Mouse (Mus musculus) right cerebral cortex, postnatal 4 days (tissue): ENCODE data around the gene Tns1.
"Not testable (repeated sequence)": the region's sequence is repeated elsewhere in the genome, so short reads cannot be mapped to it uniquely, and the experiment has no call there.

Experiments used
- DNase-seq: peaks from one replicate; pipeline ENCODE4 v3.0.0-alpha.2; 2022

Gene Tns1

DNA sequence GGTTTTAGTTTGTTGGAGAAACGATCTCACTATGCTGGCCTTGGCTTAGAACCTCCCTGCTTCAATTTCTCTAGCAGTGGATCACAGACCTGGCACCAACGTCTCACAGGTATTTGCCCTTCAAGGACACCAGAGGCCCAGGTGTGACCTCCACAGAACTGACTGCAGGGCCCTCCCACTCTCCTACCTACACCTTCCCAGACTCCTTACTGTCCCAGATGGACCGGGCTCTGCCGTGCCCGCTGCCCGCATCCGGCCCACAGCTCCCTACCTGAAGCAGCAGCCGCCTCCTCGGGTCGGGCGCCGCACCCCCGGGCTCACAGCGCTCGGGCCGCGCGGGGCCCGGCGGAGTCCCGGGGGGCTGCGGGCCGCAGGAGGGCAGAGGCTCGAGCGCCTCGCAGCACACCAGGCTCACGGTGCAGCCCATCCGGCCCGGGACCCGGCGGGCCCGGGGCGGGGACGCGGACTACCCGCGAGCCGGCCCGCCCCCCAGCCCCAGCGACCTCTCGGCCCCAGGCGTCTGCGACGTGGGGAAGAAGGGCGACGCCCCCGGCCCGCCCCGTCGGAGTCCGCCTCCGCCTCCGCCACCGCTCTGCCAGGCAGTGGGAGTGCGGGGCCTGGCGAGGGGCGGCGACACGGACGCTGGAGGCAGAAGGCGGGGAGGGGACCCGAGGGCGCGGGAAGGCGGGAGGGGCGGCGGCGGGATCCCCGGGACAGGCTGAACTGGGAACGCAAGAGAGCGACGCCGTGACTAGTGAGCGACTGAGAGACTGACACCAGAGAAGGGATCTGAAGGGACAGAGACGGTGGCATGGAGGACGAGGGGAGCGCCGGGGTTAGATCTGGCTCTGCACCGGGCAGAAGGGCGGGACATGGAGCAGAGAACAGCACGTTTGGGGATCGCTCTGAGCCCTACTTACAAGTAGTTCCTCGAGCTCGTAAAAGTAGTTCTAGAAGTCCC, at the start of gene Tns1:
Gene Tns1 (minus strand): TSS at position 429 of the 961 bp plus-strand sequence.
- DNase-seq, result peak; percentile 29

DNA sequence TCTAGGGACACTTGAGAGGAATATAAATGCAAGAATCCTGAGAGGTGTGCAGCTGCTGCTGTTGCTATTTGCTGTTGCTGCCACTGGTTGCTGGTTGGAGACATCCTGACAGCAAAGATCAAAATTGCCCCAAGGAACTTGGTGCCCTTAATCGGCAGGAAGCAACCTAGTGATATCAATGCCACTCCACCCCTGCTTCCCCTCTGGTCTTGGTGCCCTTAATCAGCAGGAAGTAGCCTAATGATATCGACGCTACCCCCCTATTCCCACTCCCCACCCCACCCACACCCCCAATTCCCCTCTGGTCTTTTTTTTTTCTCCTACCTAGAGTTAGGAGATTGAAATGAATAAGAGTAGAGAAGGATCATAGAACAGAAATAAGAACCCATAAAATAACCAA, 48.5 kb upstream of the Tns1 start:
- DNase-seq, result no peak

DNA sequence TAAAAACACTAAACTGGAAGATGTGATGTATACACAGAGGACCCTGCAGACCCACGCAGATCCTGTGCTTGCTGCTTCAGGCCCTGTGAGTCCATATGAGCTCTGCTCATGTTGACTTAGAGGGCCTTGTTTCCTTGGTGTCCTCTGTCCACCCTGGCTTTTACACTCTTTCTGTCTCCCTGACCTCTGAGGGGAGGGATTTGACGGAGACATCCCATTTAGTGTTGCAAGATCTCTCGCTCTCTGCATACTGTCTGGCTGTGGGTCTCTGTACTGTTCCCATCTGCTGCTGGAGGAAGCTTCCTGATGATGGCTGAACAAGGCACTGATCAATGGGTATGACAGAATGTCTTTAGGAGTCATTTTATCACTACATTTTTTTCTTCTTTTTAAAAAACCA, 45.5 kb upstream of the Tns1 start:
- no peak for DNase-seq

DNA sequence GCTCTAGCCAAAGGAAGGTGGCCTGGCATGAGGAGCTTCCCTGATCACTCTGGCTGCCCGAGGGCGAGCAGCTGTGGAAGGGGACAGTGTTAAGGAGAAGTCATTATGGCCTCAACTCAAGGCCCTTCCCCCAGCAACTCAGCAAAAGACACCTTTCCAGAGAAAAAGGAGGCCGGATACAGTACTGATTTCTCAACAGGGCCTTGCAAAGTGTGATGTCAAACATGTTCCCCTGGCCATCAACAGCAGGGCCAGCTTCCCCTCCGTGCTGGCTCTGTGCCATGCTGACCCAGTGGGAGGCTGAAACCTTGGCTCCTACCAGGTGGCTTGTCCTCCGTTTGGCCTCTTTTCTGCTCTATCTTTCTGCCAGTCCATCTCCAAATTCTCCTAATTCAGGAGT, 42.9 kb upstream of the Tns1 start:
- DNase-seq, result no peak

DNA sequence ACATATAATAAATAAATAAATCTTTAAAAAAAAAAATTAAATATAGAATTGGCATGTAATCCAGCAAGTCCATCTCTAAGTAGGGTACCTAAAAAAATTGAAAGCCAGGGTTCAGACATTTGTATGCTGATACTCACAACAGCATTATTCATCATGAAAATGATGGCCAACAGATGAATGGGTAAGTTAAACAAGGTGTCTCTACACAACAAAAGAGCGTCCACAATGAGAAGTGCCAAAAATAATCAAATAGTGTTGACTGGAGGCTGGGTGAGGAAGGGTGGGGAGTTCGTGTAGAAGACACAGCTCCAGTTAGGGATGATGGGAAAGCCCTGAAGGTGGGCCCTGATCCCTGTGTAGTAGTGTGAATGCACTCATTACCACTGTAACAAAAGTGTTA, 35.8 kb upstream of the Tns1 start:
- DNase-seq, result no peak

DNA sequence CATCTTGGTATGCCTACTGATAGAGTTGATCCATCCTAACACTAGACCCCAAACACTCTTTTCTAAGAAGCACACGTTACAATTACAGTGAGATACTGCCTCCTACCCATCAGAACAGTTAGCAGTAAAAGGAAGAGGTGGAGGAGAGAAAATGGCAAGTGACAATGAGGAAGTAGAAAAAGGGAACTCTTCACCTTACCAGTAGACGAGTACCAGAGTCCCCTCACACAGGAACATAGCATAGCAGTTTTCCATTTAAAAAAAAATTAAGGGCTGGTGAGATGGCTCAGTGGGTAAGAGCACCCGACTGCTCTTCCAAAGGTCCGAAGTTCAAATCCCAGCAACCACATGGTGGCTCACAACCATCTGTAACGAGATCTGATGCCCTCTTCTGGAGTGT, 35.4 kb upstream of the Tns1 start:
- DNase-seq, result not testable (repeated sequence)

DNA sequence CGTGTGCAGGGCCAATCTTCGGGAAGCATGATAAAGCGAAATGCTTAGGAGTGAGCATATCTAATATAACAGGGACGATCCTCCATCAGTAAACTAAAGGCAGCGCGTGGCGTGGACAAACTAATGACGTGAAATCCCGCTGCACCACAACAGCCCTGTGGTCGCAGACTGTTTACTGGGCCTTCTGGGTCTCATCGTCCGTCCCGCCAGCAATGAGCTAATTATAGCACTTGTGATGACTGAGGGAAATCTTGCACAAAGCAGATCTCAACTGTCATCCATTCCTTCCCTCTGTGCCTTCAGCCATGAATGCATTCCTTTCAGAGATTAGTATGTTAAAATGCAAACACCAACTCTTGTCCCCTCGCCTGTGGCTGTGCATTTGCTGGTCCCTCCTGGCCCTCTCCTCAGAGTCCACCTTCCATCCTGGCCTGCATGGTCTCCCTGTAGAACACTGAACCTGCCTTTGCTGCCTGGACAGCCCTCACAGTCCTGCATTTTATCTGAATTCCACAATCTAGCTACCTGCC, 32.2 kb upstream of the Tns1 start:
- DNase-seq, result no peak

DNA sequence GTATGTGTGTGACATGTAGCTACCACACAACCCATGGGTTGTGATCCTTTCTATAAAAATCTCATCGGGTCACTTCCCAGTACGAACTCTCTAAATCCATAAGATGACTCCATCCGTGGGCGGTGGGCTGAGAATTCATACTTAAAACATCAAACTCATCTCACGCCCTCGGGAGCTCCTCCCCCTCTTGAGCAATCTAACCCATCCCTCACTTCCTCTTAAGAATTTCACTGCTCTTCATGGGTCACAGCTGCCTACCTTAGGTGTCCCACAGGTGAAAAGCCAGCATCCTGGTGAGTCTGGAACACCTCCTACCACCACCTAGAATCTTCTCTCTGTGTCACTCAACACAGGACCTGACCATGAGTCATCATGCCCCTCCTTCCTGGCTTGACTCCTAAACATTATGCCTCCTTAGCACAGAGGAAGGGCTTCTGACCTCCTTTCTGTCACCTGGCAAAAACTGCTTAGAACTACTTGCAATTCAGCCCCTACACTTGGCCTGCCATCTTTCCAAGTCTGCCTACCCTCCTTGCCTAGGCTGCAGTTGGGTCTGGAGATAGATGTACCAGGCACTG, 31.3 kb upstream of the Tns1 start:
- DNase-seq, result no peak

DNA sequence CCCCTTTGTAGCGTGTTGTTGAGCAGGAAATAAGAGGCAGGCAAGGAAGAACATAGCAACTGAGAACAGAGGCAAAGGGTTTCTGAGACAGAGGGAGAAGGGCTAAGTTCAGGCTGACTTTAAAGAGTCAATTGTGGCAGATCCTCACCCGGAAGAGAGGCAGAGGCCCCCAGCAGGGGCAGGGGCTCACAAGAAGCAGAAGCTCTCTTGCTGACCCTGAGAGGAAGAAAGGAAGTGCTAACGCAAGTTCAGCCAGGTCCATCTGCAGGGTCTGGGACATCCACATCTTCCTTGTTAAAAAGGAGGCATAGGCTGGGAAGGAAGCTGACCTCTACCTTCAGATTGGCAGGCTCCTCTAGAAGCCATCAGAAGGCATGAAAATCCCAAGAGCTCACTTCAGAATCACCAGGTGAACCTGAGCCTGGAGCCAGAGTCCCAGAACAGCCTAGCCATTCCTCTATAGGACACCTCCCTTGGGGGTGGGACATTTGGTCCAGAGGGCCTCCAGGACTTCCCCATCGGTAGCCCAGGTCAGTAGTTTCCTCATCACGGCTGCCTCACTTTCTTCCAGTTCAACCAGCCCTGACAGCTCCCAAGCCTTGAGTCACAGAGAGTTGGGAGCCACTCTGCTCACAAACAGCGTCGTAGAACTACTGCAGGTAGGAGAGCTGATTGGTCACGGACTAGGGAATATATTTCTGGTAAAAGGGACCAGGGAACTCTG, 29.4 kb upstream of the Tns1 start, which contains the start of gene Cxcr2:
Gene Cxcr2 (plus strand): TSS at position 529 of the 724 bp plus-strand sequence.
- no peak for DNase-seq

DNA sequence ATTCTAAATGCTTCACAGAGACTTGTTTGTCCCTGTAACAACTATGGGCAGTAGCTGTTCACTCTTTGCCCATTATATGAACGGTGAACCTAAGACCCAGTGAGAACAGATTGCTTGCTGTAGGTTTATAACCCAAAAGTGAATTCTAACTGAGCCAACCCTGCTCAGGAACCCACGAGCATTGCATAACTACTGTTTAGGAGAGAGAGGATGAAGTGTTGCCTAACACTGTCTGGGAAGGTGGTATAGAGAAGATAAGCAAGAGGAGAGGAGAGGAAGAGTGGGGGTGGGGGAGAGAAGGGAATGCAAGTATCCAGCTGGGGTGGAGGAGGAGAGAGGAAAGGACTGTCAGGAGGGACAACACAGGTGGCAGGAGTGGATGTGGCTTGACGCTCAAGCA, 26.8 kb upstream of the Tns1 start:
- DNase-seq, result no peak

DNA sequence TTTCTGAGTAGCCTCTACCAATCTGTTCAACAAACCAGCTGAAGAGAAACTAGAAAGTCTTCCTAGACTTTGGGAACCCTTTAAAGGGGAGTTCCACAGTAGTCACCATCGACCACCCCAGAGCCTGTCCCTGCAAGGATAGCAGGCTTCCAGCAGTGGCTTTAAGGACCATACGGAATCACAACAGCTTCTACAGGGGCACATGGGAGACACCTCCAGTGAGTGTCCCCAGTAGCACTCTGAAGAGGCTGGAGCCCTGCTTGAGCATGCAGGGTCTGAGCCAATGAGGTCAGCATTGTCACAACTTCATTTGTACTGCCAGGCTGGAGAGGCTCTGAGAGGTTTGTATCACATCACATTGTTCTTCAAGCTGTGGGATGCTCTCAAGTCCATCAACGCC, 25.9 kb upstream of the Tns1 start:
- no peak for DNase-seq

DNA sequence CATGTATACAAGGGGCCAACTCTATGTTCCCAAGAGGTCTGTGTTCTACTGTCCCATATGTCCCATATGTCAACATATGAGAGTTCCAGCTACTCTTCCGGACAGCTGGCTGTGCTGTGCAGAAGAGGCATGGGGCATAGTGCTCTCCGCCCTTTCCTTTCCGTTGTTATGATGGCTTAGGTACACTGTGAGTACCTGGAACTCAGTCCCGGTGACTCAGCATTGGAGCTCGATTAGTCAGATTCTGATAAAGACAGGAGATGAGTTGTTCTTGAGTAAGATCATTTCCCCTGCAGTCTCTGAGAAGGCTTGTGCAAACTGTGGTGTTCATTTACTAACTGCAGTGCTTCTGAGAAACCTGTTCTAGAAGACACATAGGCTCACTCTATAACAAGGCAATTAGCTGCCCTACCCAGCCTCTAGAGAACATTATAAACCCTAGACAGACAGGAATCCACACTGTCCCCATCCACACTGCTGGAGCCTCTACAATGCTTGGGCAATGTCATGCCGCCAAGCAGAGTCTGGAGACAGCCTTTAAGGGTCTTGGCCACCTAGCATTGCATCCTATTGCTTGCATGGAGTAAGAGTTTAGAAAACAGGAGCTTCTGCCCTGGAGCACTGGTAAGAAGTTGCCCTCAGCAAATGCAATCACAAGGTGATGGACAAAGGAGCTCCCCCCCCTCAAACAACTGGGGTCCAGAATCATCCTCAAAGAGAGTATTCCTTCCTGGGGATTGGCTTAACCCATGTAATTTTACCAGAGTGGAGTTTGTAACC, 25.0 kb upstream of the Tns1 start:
- DNase-seq, result no peak

DNA sequence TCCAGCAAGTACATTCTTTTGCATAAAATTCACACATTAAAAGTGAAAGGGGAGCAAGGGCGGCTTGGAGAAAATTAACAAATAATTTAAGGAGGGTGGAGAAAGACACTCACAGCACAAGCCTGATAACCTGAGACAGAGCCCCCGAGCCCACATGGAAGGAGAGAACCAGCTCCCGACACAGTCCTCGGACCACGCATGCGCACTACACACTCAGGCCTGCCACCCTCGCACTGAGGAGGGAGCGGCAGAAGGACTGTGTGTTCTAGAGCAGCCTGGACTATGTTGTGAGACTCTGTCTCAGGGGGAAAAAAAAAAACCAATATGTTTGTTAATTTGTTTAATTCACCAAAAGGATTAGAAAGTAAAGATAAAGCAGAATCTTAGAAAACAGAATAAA, 17.5 kb upstream of the Tns1 start:
- no peak for DNase-seq

DNA sequence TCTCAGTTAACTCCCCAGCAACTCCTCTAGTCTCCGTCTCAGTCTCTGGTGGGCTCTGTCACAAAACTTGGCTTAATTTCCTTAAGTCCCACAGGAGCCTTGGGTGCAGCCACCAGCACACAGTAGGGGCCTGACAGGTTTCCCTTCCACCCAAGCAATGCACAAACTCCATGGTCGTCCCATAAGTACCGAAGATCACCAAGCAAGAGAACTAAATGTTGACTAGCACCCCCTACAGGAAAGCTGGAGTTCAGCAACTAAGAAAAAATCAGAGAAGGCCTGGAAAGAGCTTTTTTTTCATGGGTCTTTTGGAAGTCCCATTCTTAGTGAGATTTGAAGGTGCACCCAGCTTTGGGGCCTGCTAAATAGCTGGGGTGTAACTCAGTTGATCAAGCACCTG, 15.2 kb upstream of the Tns1 start:
- no peak for DNase-seq

DNA sequence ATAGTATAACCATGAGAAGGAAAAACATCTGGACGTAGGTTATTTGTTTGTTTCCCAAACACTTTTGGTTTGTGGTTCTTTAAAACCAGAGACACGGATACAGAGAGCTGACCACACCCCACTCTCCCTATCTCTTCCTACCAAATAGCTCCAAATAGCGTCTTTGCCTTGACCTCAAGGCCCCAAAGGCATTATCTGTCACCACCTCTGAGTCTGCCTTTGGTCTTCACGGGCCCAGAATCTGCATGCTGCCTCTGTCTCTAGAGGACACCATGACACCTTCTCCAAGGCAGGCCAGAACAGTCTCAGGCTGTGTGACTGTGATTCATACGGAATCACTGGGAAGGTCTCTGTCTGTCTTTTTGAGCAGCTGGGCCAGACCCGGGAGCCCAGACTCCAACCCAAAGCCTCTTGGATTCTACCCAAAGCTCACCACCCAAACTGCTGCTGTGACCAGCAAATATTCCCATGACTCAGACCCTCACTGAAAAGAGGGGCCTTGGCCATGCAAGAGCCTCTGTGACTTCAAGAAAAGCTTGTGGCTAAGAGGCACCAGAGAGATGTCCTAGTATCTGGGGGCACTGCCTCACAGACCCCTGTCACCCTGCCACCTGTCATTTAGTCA, 11.2 kb upstream of the Tns1 start:
- DNase-seq, result no peak

DNA sequence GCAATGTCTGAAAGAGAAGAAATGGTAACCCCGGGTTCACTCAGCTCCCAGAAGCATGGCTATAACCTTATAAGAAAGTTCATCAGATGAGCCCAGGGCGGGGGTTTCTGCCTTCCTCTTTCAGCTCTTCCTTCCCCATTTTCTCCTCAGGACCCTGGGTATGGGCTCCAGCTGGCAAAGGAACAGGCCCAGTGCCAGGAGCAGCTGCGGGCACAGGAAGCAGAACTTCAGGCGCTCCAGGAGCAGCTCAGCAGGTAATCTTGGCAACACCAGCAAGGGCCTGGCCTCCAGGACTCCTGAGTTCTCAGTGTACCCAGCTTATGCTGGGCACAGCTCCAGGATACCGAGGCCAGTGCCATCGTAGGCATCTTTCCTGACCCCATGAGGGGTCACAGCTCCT, 9.7 kb upstream of the Tns1 start:
- no peak for DNase-seq

DNA sequence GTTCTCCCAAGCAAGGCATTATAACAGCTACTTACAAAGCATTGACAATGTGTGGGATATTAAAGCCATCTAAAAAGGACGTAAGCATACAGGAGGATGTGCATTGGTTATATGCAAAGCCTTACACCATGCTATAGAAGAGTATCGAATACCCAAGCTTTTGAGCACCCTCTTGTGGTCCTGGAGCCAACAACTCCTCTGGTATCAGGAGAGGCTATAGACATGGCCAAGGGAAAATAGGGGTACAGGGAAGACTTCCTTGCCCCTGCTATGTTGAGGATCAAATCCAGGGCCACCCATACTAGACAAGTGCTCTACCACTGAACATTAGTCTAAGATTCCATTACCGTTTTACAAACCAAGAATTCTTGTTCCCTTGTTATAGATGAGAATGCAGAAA, 7.8 kb upstream of the Tns1 start:
- no peak for DNase-seq

DNA sequence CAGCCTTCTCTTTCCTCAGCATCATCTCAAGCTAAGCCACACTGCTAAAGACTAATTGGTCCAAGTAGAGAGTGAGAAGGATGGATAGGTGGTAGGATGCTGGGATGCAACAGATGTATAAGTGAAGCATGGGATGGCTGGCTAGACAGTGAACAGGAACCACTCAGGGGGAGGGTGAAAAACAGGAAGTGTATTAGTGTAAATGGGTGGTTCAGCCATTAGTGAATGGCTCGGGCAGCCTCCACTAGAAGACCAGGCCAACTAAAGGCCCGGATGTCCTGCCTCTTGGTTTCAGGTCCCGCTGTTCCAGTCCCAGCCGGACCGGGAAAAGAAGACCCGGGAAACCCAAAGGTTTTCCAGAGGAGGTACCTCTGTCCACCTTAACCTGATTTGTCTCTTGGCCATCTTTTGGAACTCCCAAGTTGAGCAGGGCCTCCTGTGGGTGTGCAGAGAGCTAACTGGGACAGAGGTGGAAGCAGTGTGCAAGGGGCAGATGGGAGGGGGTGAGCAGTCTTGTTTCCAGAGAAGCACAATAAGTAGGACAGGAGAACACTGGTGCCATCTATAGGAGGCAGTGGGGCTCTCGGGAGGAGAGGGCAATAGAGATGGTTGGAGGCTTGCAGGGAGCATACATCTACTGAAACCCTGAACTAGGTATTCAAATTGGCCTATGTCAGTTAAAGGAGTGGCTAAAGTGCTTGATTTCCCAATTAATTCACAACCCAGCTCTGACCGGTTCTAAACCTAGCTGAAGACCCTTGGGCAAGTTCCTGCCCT, 6.8 kb upstream of the Tns1 start:
- DNase-seq, result no peak

DNA sequence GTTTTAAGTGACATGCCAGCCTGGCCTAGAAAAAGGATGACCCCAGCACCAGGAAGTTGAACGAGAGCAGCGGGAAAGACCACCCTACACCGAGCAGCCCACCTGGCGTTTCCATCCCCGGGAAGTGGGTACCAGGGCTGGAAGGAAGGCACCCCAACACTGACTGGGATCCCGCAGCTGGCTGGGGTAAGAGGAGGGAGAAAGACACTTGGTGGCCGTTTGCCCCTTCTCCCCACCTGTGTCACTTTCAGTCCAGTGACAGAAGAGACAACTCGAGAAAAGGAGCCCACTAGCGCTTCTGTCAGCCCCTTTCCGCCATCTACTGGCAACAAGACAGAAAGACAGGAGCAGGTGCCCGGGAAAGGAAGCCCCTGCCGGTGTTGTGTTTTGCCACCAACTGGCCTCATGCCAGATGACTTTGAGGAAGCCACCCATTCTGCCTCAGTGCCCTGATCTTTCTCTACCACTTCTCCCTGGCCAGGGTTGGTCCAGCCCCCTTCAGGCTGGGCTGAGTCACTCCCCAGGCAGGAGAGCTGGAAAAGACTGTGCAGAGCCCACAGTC, 823 bp upstream of the Tns1 start, which contains the start of gene Rufy4:
Gene Rufy4 (plus strand): TSS at position 551 of the 562 bp plus-strand sequence.
- peak; percentile 67 for DNase-seq

DNA sequence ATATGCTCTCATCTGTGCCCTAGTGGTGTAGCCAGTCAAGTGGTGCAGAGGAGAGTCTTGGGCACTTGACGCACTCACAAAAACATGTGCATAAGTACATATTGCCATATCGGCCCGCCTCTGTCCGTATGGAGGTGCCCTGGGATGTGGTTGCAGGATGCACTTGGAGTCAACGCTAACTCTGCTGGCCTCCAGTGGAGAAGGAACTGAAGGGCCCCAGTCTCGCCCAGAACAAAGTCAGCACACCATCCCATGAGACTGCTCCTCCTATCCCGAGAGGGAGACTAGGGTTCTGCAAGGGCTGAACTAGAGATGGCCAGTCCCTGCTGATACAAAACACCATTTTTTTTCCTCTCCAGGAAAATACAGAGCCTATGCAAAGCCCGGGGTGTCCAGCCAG, 1.0 kb downstream of the Tns1 start:
- DNase-seq, result no peak
